Mouse (Mus musculus) neural tube, embryonic 15.5 days (tissue): ENCODE results near the gene BC051665. TPM values are rescaled to one million over a fixed set of nuclear protein-coding genes. Genes with fewer than 3 reads are reported as not detected.

Experiments
- ATAC-seq: fragments of 200-750 bp; cut with Nextera tagmentation; 2 replicates; pipeline ENCODE4 v1.8.0; 2017; ENCODE audit warnings: mild to moderate bottlenecking, moderate TSS enrichment, moderate library complexity; ENCODE audit not compliant: low FRiP score
- H3K27ac ChIP-seq: fragments of 300-500 bp; sonication (generic); replicated peaks from 2 replicates; pipeline ENCODE4 v1.5.1; 2015; ENCODE audit warnings: mild to moderate bottlenecking, inconsistent platforms
- H3K27me3 ChIP-seq: fragments of 300-500 bp; sonication (generic); replicated peaks from 2 replicates; pipeline ENCODE4 v1.6.1; 2015; ENCODE audit warnings: inconsistent platforms
- H3K36me3 ChIP-seq: fragments of 300-500 bp; sonication (generic); 2 replicates; pipeline ENCODE4 v1.6.1; 2015; ENCODE audit warnings: inconsistent platforms
- H3K4me1 ChIP-seq: fragments of 300-500 bp; sonication (generic); 2 replicates; pipeline ENCODE4 v1.6.1; 2015; ENCODE audit warnings: inconsistent platforms
- H3K4me2 ChIP-seq: fragments of 300-500 bp; sonication (generic); 2 replicates; pipeline ENCODE4 v1.6.1; 2015; ENCODE audit warnings: inconsistent platforms, mild to moderate bottlenecking, moderate library complexity
- H3K4me3 ChIP-seq: fragments of 300-500 bp; sonication (generic); replicated peaks from 2 replicates; pipeline ENCODE4 v1.5.1; 2015; ENCODE audit warnings: mild to moderate bottlenecking, inconsistent platforms
- H3K9ac ChIP-seq: fragments of 300-500 bp; sonication (generic); replicated peaks from 2 replicates; pipeline ENCODE4 v1.6.1; 2015; ENCODE audit warnings: mild to moderate bottlenecking, inconsistent platforms
- H3K9me3 ChIP-seq: fragments of 300-500 bp; sonication (generic); replicated peaks from 2 replicates; pipeline ENCODE4 v1.6.1; 2016; ENCODE audit warnings: inconsistent platforms
- WGBS: fragments of 180-500 bp; shearing (Covaris S2); methylation state at CpG from one replicate; pipeline ENCODE4 v1.1.7; 2015; ENCODE audit warnings: mixed read lengths; 5-methylcytosine and 5-hydroxymethylcytosine counted together
- polyA plus RNA-seq: library from polyadenylated mRNA; unstranded; fragments of >200 nt; fragmentation: Nextera tagmentation; extraction: Ambion mirVana; gene quantifications from 2 replicates; pipeline ENCODE4 v1.2.1, GENCODE M21; 2015

BC051665 gene
- polyA plus RNA-seq, result not detected in 2 replicates

- Histone ChIP-seq H3K4me3 (no peak within 1 kb of the TSS), H3K27me3 (no peaks in the 10 kb centered on the region), H3K4me2 (no peak within 1 kb of the TSS), H3K36me3 (no peaks in the 10 kb centered on the region), H3K9me3 (no peaks in the 10 kb centered on the region), H3K4me1 (no peaks in the 10 kb centered on the region), H3K9ac (no peak within 1 kb of the TSS), H3K27ac (no peak within 1 kb of the TSS)
- ATAC-seq, result no peak
Measured at GRCm38 (mm10) chr13:60786264-60786663, at the start of gene BC051665. TSS of gene BC051665 (minus strand) at chr13:60786364.

- Histone ChIP-seq H3K4me2 (no peak overlapping the region), H3K4me3 (no peak overlapping the region), H3K4me1 (no peaks in the 10 kb centered on the region), H3K9me3 (no peaks in the 10 kb centered on the region), H3K9ac (no peak overlapping the region), H3K27ac (no peak overlapping the region), H3K36me3 (no peaks in the 10 kb centered on the region), H3K27me3 (no peaks in the 10 kb centered on the region)
- 76% methylated on average over 3 of the region's 3 CpGs for WGBS
- ATAC-seq, result no peak
Measured at GRCm38 (mm10) chr13:60826052-60826451, 39.9 kb upstream of the BC051665 start.

- H3K4me1 ChIP-seq, result no peaks in the 10 kb centered on the region
- no peak overlapping the region for H3K9ac ChIP-seq
- no peak overlapping the region for H3K4me3 ChIP-seq
- ATAC-seq, result no peak
- 77% methylated on average over 3 of the region's 3 CpGs for WGBS
- H3K27ac ChIP-seq, result no peak overlapping the region
- H3K36me3 ChIP-seq, result no peaks in the 10 kb centered on the region
- H3K9me3 ChIP-seq, result no peaks in the 10 kb centered on the region
- no peaks in the 10 kb centered on the region for H3K27me3 ChIP-seq
- no peak overlapping the region for H3K4me2 ChIP-seq
Measured at GRCm38 (mm10) chr13:60820486-60821175, 34.5 kb upstream of the BC051665 start.

GRCm38 (mm10) chr13:60819469-60819868 lies 33.3 kb upstream of the BC051665 start:
- H3K4me2 ChIP-seq, result no peak overlapping the region
- no peak overlapping the region for H3K27ac ChIP-seq
- H3K4me1 ChIP-seq, result no peaks in the 10 kb centered on the region
- H3K9ac ChIP-seq, result no peak overlapping the region
- H3K4me3 ChIP-seq, result no peak overlapping the region
- H3K27me3 ChIP-seq, result no peaks in the 10 kb centered on the region
- ATAC-seq, result no peak
- H3K36me3 ChIP-seq, result no peaks in the 10 kb centered on the region
- 14% methylated on average over 7 of the region's 7 CpGs for WGBS
- H3K9me3 ChIP-seq, result no peaks in the 10 kb centered on the region

- no peak for ATAC-seq
Measured at GRCm38 (mm10) chr13:60813722-60814121, 27.6 kb upstream of the BC051665 start.

GRCm38 (mm10) chr13:60812768-60813167 lies 26.6 kb upstream of the BC051665 start:
- no peaks in the 10 kb centered on the region for H3K4me1 ChIP-seq
- no peak overlapping the region for H3K27ac ChIP-seq
- H3K9me3 ChIP-seq, result no peaks in the 10 kb centered on the region
- H3K4me2 ChIP-seq, result no peak overlapping the region
- WGBS, result 90% methylated on average over 6 of the region's 6 CpGs
- no peak for ATAC-seq
- no peak overlapping the region for H3K4me3 ChIP-seq
- H3K27me3 ChIP-seq, result no peaks in the 10 kb centered on the region
- no peak overlapping the region for H3K9ac ChIP-seq
- no peaks in the 10 kb centered on the region for H3K36me3 ChIP-seq

More at GRCm38 (mm10) chr13:60813722-60814121, 27.6 kb upstream of the BC051665 start:
- H3K4me1 ChIP-seq, result no peaks in the 10 kb centered on the region
- no peaks in the 10 kb centered on the region for H3K9me3 ChIP-seq
- H3K27ac ChIP-seq, result no peak overlapping the region
- no peaks in the 10 kb centered on the region for H3K36me3 ChIP-seq
- H3K9ac ChIP-seq, result no peak overlapping the region
- whole genome bisulfite sequencing, result 65% methylated on average over 1 of the region's 1 CpGs
- no peak overlapping the region for H3K4me3 ChIP-seq
- no peaks in the 10 kb centered on the region for H3K27me3 ChIP-seq
- no peak overlapping the region for H3K4me2 ChIP-seq

GRCm38 (mm10) chr13:60809690-60810089 lies 23.5 kb upstream of the BC051665 start:
- WGBS, result 83% methylated on average over 2 of the region's 2 CpGs
- no peak for ATAC-seq

GRCm38 (mm10) chr13:60802749-60803148 lies 16.6 kb upstream of the BC051665 start, which contains the start of gene Ctsll3:
TSS of gene Ctsll3 (minus strand) at chr13:60802849.
- Histone ChIP-seq H3K9ac (no peak within 1 kb of the TSS), H3K4me1 (no peaks in the 10 kb centered on the region), H3K9me3 (no peaks in the 10 kb centered on the region), H3K4me2 (no peak within 1 kb of the TSS), H3K27ac (no peak within 1 kb of the TSS), H3K4me3 (no peak within 1 kb of the TSS), H3K36me3 (no peaks in the 10 kb centered on the region), H3K27me3 (no peaks in the 10 kb centered on the region)
- 55% methylated on average over 1 of the region's 1 CpGs for WGBS
- no peak for ATAC-seq

More at GRCm38 (mm10) chr13:60809690-60810089, 23.5 kb upstream of the BC051665 start:
- Histone ChIP-seq H3K27me3 (no peaks in the 10 kb centered on the region), H3K9me3 (no peaks in the 10 kb centered on the region), H3K36me3 (no peaks in the 10 kb centered on the region), H3K27ac (no peak overlapping the region), H3K4me1 (no peaks in the 10 kb centered on the region), H3K4me2 (no peak overlapping the region), H3K9ac (no peak overlapping the region), H3K4me3 (no peak overlapping the region)

GRCm38 (mm10) chr13:60789466-60789865 lies 3.3 kb upstream of the BC051665 start:
- no peaks in the 10 kb centered on the region for H3K9me3 ChIP-seq
- ATAC-seq, result no peak
- no peaks in the 10 kb centered on the region for H3K36me3 ChIP-seq
- H3K4me2 ChIP-seq, result no peak overlapping the region
- no peaks in the 10 kb centered on the region for H3K27me3 ChIP-seq
- no peaks in the 10 kb centered on the region for H3K4me1 ChIP-seq
- H3K9ac ChIP-seq, result no peak overlapping the region
- H3K27ac ChIP-seq, result no peak overlapping the region
- 78% methylated on average over 1 of the region's 1 CpGs for WGBS
- H3K4me3 ChIP-seq, result no peak overlapping the region

GRCm38 (mm10) chr13:60783301-60783700 lies 2.9 kb downstream of the BC051665 start:
- no peak overlapping the region for H3K4me2 ChIP-seq
- no peaks in the 10 kb centered on the region for H3K9me3 ChIP-seq
- no peak overlapping the region for H3K4me3 ChIP-seq
- H3K27me3 ChIP-seq, result no peaks in the 10 kb centered on the region
- no peaks in the 10 kb centered on the region for H3K4me1 ChIP-seq
- no peak overlapping the region for H3K9ac ChIP-seq
- no peaks in the 10 kb centered on the region for H3K36me3 ChIP-seq
- ATAC-seq, result no peak
- 89% methylated on average over 7 of the region's 7 CpGs for WGBS
- H3K27ac ChIP-seq, result no peak overlapping the region

GRCm38 (mm10) chr13:60780534-60780933 lies 5.6 kb downstream of the BC051665 start:
- Histone ChIP-seq H3K9me3 (no peaks in the 10 kb centered on the region), H3K4me2 (no peak overlapping the region), H3K36me3 (no peaks in the 10 kb centered on the region), H3K4me3 (no peak overlapping the region), H3K27me3 (no peaks in the 10 kb centered on the region), H3K9ac (no peak overlapping the region), H3K27ac (no peak overlapping the region), H3K4me1 (no peaks in the 10 kb centered on the region)
- WGBS, result 86% methylated on average over 3 of the region's 3 CpGs
- ATAC-seq, result no peak

- Histone ChIP-seq H3K27ac (no peak overlapping the region), H3K36me3 (peaks cover 51% of the 10 kb centered on the region), H3K27me3 (no peaks in the 10 kb centered on the region), H3K4me2 (no peak overlapping the region), H3K9ac (no peak overlapping the region), H3K4me3 (no peak overlapping the region), H3K4me1 (no peaks in the 10 kb centered on the region), H3K9me3 (no peaks in the 10 kb centered on the region)
- 98% methylated on average over 17 of the region's 17 CpGs for WGBS
- ATAC-seq, result no peak
Measured at GRCm38 (mm10) chr13:60761161-60761560, 25.0 kb downstream of the BC051665 start.
